Mouse (Mus musculus): ENCODE results near the gene Clec5a. TPM values are rescaled to one million over a fixed set of nuclear protein-coding genes. Genes with fewer than 3 reads are reported as not detected.
"Not testable (repeated sequence)": the region's sequence is repeated elsewhere in the genome, so short reads cannot be mapped to it uniquely, and the experiment has no call there.

Gene Clec5a
- 2.5 and 2.8 TPM in 2 replicates for polyA plus RNA-seq (2016; fragmentation: Nextera tagmentation; extraction: Ambion mirVana)

GRCm38 (mm10) chr6:40585645-40586044 lies at the start of gene Clec5a:
Clec5a (minus strand) TSS chr6:40585821.
- no peak for ATAC-seq
- no peaks in the 10 kb centered on the region for H3K36me3 ChIP-seq
- H3K27me3 ChIP-seq (replicated peaks) = no peaks in the 10 kb centered on the region
- H3K9ac ChIP-seq = no peak within 1 kb of the TSS
- 32% methylated on average over 5 of the region's 5 CpGs for WGBS (ENCODE audit: insufficient replicate concordance)
- H3K9me3 ChIP-seq (replicated peaks) = no peaks in the 10 kb centered on the region
- no peak within 1 kb of the TSS for H3K4me3 ChIP-seq
- H3K4me1 ChIP-seq = no peaks in the 10 kb centered on the region
- H3K4me2 ChIP-seq = no peak within 1 kb of the TSS
- no peak within 1 kb of the TSS for H3K27ac ChIP-seq

- H3K27ac ChIP-seq = no peak overlapping the region
- no peaks in the 10 kb centered on the region for H3K4me1 ChIP-seq
- no peak overlapping the region for H3K4me3 ChIP-seq
- no peaks in the 10 kb centered on the region for H3K9me3 ChIP-seq (replicated peaks)
- H3K27me3 ChIP-seq (replicated peaks) = no peaks in the 10 kb centered on the region
- no peak overlapping the region for H3K9ac ChIP-seq
- no peaks in the 10 kb centered on the region for H3K36me3 ChIP-seq
- H3K4me2 ChIP-seq = no peak overlapping the region
- 50% methylated on average over 1 of the region's 1 CpGs for WGBS (ENCODE audit: insufficient replicate concordance)
- no peak for ATAC-seq
Observed at GRCm38 (mm10) chr6:40634640-40635071, 49.0 kb upstream of the Clec5a start.

DNA sequence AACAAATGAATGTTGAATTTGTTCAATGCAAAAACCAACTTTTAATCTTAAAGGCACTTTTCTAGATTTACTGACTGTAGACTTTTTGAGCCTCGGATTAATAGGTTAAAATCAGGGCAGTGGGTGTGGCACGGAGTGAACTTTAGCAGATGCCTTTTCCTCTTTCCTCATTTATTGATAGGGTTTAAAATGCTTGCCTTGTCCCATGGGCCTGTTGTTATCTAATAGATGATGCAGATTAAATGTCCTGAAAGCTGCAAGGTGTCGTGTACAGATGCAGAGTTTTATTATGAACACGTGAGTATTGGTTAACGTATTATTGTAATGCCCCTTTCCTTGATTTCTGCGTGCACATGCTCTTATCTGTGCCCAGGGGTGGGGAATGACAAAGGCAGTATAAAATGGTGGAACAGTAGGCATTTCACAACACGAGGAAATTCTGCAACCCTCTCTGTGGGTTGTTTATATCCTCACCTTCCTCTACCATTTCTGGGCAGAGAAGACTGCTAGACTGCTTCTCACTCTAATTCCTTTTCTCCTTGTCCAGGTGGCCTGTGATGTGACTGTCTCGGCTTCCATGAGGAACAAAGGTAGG lies 42.9 kb upstream of the Clec5a start, which contains the start of gene Mgam:
Mgam (plus strand) TSS at position 426 of the 595 bp plus-strand sequence.
- 68% methylated on average over 8 of the region's 8 CpGs for WGBS (ENCODE audit: insufficient replicate concordance)

GRCm38 (mm10) chr6:40626111-40626510 lies 40.5 kb upstream of the Clec5a start:
- Histone ChIP-seq H3K36me3 (no peaks in the 10 kb centered on the region), H3K9ac (no peak overlapping the region), H3K27me3 (replicated peaks) (no peaks in the 10 kb centered on the region), H3K9me3 (replicated peaks) (no peaks in the 10 kb centered on the region), H3K4me2 (no peak overlapping the region), H3K4me3 (no peak overlapping the region), H3K4me1 (no peaks in the 10 kb centered on the region), H3K27ac (no peak overlapping the region)
- no peak for ATAC-seq
- WGBS (ENCODE audit: insufficient replicate concordance) = 38% methylated on average over 1 of the region's 1 CpGs

More for the DNA sequence above, 42.9 kb upstream of the Clec5a start, which contains the start of gene Mgam:
- H3K27ac ChIP-seq = no peak within 1 kb of the TSS
- no peak within 1 kb of the TSS for H3K4me2 ChIP-seq
- H3K4me1 ChIP-seq = no peaks in the 10 kb centered on the region
- H3K9ac ChIP-seq = no peak within 1 kb of the TSS
- ATAC-seq = no peak
- no peaks in the 10 kb centered on the region for H3K27me3 ChIP-seq (replicated peaks)
- no peaks in the 10 kb centered on the region for H3K36me3 ChIP-seq
- no peak within 1 kb of the TSS for H3K4me3 ChIP-seq
- H3K9me3 ChIP-seq (replicated peaks) = no peaks in the 10 kb centered on the region

- no peak for ATAC-seq
- H3K36me3 ChIP-seq = no peaks in the 10 kb centered on the region
- H3K9me3 ChIP-seq (replicated peaks) = no peaks in the 10 kb centered on the region
- WGBS (ENCODE audit: insufficient replicate concordance) = 12% methylated on average over 2 of the region's 2 CpGs
- no peak overlapping the region for H3K9ac ChIP-seq
- no peak overlapping the region for H3K27ac ChIP-seq
- no peak overlapping the region for H3K4me2 ChIP-seq
- no peaks in the 10 kb centered on the region for H3K27me3 ChIP-seq (replicated peaks)
- H3K4me3 ChIP-seq = no peak overlapping the region
- H3K4me1 ChIP-seq = no peaks in the 10 kb centered on the region
Observed at GRCm38 (mm10) chr6:40617965-40618364, 32.3 kb upstream of the Clec5a start.

- no peak for ATAC-seq
- Histone ChIP-seq H3K4me2 (no peak within 1 kb of the TSS), H3K27me3 (replicated peaks) (no peaks in the 10 kb centered on the region), H3K9me3 (replicated peaks) (no peaks in the 10 kb centered on the region), H3K4me1 (no peaks in the 10 kb centered on the region), H3K9ac (no peak within 1 kb of the TSS), H3K4me3 (no peak within 1 kb of the TSS), H3K27ac (no peak within 1 kb of the TSS), H3K36me3 (no peaks in the 10 kb centered on the region)
- WGBS (ENCODE audit: insufficient replicate concordance) = 68% methylated on average over 4 of the region's 4 CpGs
Observed at GRCm38 (mm10) chr6:40613260-40613852, 27.7 kb upstream of the Clec5a start, which contains the start of gene Tas2r138. Tas2r138 (minus strand) TSS chr6:40613310.

DNA sequence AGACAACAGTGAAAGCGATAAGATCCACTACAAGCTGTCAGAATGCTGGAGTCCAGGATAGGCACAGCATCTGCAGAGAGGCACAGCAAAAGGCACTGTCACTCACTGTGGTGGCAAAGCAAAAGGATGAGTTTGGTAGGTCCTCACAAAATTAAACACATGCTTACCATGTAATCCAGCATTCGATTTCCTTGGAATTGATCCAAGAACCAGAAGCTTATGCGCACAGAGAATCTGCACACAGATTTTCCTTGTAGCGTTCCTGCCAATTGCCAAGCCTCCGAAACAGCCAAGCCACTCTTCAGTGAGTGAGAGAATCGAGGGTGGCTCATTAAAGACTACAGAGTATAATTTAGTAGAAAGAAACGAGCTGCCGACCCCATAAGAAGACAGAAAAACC lies 24.6 kb upstream of the Clec5a start:
- Histone ChIP-seq H3K27ac (no peak overlapping the region), H3K36me3 (no peaks in the 10 kb centered on the region), H3K4me3 (no peak overlapping the region), H3K9ac (no peak overlapping the region), H3K4me1 (no peaks in the 10 kb centered on the region), H3K9me3 (replicated peaks) (no peaks in the 10 kb centered on the region), H3K4me2 (no peak overlapping the region), H3K27me3 (replicated peaks) (no peaks in the 10 kb centered on the region)
- WGBS (ENCODE audit: insufficient replicate concordance) = 72% methylated on average over 8 of the region's 8 CpGs
- no peak for ATAC-seq

DNA sequence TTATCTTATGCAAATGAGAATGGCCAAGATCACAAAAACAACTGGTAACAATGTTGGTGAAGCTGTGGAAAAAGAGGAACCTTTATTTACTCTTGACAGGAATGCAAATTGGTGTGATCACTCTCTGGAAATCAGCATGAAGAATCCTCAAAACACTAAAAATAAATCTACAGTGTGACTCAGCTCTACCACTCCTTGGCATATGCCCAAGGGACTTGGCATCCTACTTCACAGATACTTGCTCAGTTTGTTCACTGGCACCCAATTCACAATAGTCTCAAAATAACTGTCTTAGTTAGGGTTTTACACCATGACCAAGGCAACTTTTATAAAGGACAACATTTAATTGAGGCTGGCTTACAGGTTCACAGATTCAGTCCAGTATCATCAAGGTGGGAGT lies 21.8 kb upstream of the Clec5a start:
- Histone ChIP-seq H3K4me2 (no peak overlapping the region), H3K4me3 (no peak overlapping the region), H3K9ac (no peak overlapping the region), H3K27ac (no peak overlapping the region), H3K36me3 (no peaks in the 10 kb centered on the region), H3K27me3 (replicated peaks) (no peaks in the 10 kb centered on the region), H3K9me3 (replicated peaks) (no peaks in the 10 kb centered on the region), H3K4me1 (no peaks in the 10 kb centered on the region)
- no peak for ATAC-seq

DNA sequence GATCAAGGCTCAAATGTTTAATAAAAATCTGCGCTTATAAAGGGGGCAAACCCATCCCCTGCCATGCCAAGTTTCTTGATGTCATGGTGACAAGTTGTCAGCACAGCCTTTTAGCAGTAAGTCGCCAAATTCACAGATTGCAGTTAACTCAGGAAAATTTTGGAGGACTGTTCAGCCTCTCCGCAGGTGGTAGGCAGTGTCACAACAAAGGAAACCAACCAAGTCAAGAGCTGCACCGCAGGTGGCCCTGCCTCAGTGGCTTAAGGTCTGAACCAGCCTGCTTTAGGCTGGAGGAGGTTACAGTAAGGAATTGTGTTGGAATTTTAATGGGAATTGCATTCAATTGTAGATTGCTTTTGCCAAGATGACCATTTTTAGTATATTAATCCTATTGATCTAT lies 12.9 kb upstream of the Clec5a start:
- 37% methylated on average over 4 of the region's 4 CpGs for WGBS (ENCODE audit: insufficient replicate concordance)
- not testable (repeated sequence) for H3K4me1 ChIP-seq; H3K9ac ChIP-seq; H3K4me3 ChIP-seq; H3K36me3 ChIP-seq; ATAC-seq; H3K9me3 ChIP-seq (replicated peaks); H3K27me3 ChIP-seq (replicated peaks); H3K27ac ChIP-seq; H3K4me2 ChIP-seq

GRCm38 (mm10) chr6:40594804-40595550 lies 9.4 kb upstream of the Clec5a start:
- no peak overlapping the region for H3K4me3 ChIP-seq
- ATAC-seq = no peak
- no peak overlapping the region for H3K27ac ChIP-seq
- WGBS (ENCODE audit: insufficient replicate concordance) = 23% methylated on average over 3 of the region's 3 CpGs
- H3K4me1 ChIP-seq = no peaks in the 10 kb centered on the region
- H3K36me3 ChIP-seq = no peaks in the 10 kb centered on the region
- H3K9me3 ChIP-seq (replicated peaks) = no peaks in the 10 kb centered on the region
- H3K4me2 ChIP-seq = no peak overlapping the region
- no peaks in the 10 kb centered on the region for H3K27me3 ChIP-seq (replicated peaks)
- H3K9ac ChIP-seq = no peak overlapping the region

GRCm38 (mm10) chr6:40588346-40588745 lies 2.7 kb upstream of the Clec5a start:
- no peak overlapping the region for H3K27ac ChIP-seq
- H3K36me3 ChIP-seq = no peaks in the 10 kb centered on the region
- no peaks in the 10 kb centered on the region for H3K27me3 ChIP-seq (replicated peaks)
- H3K4me2 ChIP-seq = no peak overlapping the region
- no peak overlapping the region for H3K9ac ChIP-seq
- ATAC-seq = no peak
- no peaks in the 10 kb centered on the region for H3K4me1 ChIP-seq
- H3K9me3 ChIP-seq (replicated peaks) = no peaks in the 10 kb centered on the region
- no peak overlapping the region for H3K4me3 ChIP-seq
- WGBS (ENCODE audit: insufficient replicate concordance) = 67% methylated on average over 2 of the region's 2 CpGs

DNA sequence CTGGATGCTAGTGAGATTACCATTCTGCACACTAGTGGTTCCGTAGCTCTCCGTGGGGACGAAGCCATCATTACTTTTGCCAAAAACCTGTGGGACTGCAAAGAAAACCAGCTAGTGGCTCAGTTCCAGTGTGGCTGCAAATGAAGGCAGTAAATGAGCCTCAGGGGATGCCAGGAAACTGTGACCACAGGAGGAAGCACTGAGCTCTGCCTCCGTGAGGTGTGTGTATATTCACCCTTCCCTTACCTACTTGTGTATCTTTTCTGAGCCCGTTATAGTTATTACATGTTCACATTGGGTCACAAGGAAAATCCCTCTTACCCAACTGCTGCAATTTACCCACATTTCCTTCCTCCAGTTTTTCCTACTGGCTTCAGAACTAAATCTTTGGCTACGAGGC lies 1.3 kb downstream of the Clec5a start:
- no peaks in the 10 kb centered on the region for H3K36me3 ChIP-seq
- WGBS (ENCODE audit: insufficient replicate concordance) = 51% methylated on average over 6 of the region's 6 CpGs
- no peak overlapping the region for H3K4me2 ChIP-seq
- no peaks in the 10 kb centered on the region for H3K4me1 ChIP-seq
- no peak overlapping the region for H3K27ac ChIP-seq
- ATAC-seq = no peak
- H3K27me3 ChIP-seq (replicated peaks) = no peaks in the 10 kb centered on the region
- H3K9ac ChIP-seq = no peak overlapping the region
- H3K4me3 ChIP-seq = no peak overlapping the region
- no peaks in the 10 kb centered on the region for H3K9me3 ChIP-seq (replicated peaks)
